Mouse (Mus musculus): ENCODE results near the gene Ppp1r27. TPM values are rescaled to one million over a fixed set of nuclear protein-coding genes. Genes with fewer than 3 reads are reported as not detected.

The Ppp1r27 gene
- polyA plus RNA-seq, 1 experiment: 0.51 TPM

DNA sequence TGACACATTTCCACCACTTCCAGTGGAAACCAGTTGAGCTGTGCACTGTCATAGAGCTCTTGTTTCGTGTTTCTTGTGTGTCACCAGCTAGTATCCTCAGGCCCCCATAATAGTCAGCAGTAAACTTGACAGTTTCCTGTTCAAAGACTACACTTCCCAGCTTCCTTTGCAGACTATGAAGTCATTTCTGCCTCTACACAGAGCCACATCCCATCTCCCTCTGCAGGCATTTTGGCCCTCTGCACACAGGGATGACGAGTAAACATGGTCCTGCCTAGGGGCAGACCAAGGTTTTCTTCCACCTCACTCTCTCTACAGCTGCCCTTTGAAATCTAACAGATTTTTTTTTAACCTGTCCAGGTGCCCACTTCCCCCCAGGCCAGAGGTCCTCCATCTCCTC, 3.5 kb downstream of the Ppp1r27 start:
- Histone ChIP-seq H3K36me3 (ENCODE audit: control insufficient read depth, insufficient read depth, low read length) (no peaks in the 10 kb centered on the region), H3K4me3 (ENCODE audit: low read depth, low read length) (no peak overlapping the region), H3K27ac (ENCODE audit: insufficient read depth, low read depth, low read length) (peak overlapping the region; percentile 10; the same call in 1 of the 2 replicates), H3K4me1 (ENCODE audit: control insufficient read depth, insufficient read depth, insufficient read length, low read length) (peaks cover 25% of the 10 kb centered on the region; the same call in 1 of the 2 replicates), H3K27me3 (ENCODE audit: control insufficient read depth, insufficient read depth, low read length) (no peaks in the 10 kb centered on the region)
- 47% methylated on average over 2 of the region's 2 CpGs for WGBS
- TF ChIP-seq POLR2A (IDR thresholded peaks at IDR 0.05; ENCODE audit: low read depth, low read length) (no peak), CTCF (IDR thresholded peaks at IDR 0.05; ENCODE audit: extremely low read depth, insufficient read length, insufficient replicate concordance, low read depth, low read length) (no peak)

- Histone ChIP-seq H3K4me3 (ENCODE audit: low read depth, low read length) (no peak overlapping the region), H3K4me1 (ENCODE audit: control insufficient read depth, insufficient read depth, insufficient read length, low read length) (peaks cover 25% of the 10 kb centered on the region; the same call in 1 of the 2 replicates), H3K27ac (ENCODE audit: insufficient read depth, low read depth, low read length) (no peak overlapping the region; the same call in 1 of the 2 replicates), H3K27me3 (ENCODE audit: control insufficient read depth, insufficient read depth, low read length) (no peaks in the 10 kb centered on the region), H3K36me3 (ENCODE audit: control insufficient read depth, insufficient read depth, low read length) (no peaks in the 10 kb centered on the region)
- no peak for TF ChIP-seq POLR2A (IDR thresholded peaks at IDR 0.05; ENCODE audit: low read depth, low read length)
- TF ChIP-seq CTCF (IDR thresholded peaks at IDR 0.05; ENCODE audit: extremely low read depth, insufficient read length, insufficient replicate concordance, low read depth, low read length): no peak
- 88% methylated on average over 3 of the region's 3 CpGs for WGBS
Observed at GRCm38 (mm10) chr11:120545964-120546363, 5.0 kb downstream of the Ppp1r27 start.

DNA sequence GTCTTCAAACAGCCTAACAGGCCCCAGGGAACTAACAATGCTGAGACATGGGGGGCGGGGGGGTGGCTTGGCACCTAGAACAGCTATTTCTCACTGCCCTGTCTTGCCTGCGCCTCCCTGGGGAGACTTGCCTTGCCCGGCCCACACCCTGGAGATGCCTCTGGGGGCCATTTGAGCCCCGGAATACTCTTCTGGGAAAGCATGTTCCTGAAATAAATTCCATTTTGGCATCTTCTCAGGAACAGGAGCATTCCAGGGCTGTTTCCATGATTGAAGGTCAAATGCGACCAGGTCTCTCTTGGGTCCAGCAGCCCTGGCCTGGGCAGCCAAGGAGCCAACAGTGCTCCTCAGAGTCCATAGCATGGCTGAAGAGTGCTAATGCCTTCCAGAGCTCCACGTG, 8.6 kb downstream of the Ppp1r27 start:
- Histone ChIP-seq H3K36me3 (ENCODE audit: control insufficient read depth, insufficient read depth, low read length) (no peaks in the 10 kb centered on the region), H3K27me3 (ENCODE audit: control insufficient read depth, insufficient read depth, low read length) (no peaks in the 10 kb centered on the region), H3K4me3 (ENCODE audit: low read depth, low read length) (no peak overlapping the region), H3K4me1 (ENCODE audit: control insufficient read depth, insufficient read depth, insufficient read length, low read length) (peaks cover 22% of the 10 kb centered on the region), H3K27ac (ENCODE audit: insufficient read depth, low read depth, low read length) (no peak overlapping the region)
- 91% methylated on average over 6 of the region's 6 CpGs for WGBS
- TF ChIP-seq CTCF (IDR thresholded peaks at IDR 0.05; ENCODE audit: extremely low read depth, insufficient read length, insufficient replicate concordance, low read depth, low read length) (no peak), POLR2A (IDR thresholded peaks at IDR 0.05; ENCODE audit: low read depth, low read length) (no peak)

DNA sequence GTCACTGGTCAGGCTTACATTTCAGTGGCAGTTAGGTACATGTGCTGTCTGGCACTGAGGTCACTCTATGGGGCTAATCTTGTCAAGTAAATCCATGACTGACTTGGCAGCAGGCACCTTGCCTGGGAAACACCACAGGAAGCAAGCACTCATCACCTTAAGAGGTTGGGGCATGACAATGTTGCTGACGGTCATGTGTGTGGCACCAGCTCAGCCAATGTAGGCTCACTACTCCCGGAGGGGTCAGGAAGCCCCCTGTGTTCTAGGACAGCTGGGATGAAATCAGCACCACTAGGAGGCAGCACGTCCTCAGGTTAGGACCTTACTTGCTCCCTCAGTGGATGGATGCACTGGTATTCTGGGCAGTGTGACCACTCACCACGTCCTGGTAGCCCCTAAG, 9.0 kb downstream of the Ppp1r27 start:
- Histone ChIP-seq H3K27me3 (ENCODE audit: control insufficient read depth, insufficient read depth, low read length) (no peaks in the 10 kb centered on the region), H3K4me3 (ENCODE audit: low read depth, low read length) (no peak overlapping the region), H3K4me1 (ENCODE audit: control insufficient read depth, insufficient read depth, insufficient read length, low read length) (peaks cover 19% of the 10 kb centered on the region), H3K36me3 (ENCODE audit: control insufficient read depth, insufficient read depth, low read length) (no peaks in the 10 kb centered on the region), H3K27ac (ENCODE audit: insufficient read depth, low read depth, low read length) (no peak overlapping the region)
- TF ChIP-seq CTCF (IDR thresholded peaks at IDR 0.05; ENCODE audit: extremely low read depth, insufficient read length, insufficient replicate concordance, low read depth, low read length): 0 out of 2 replicates have a peak, but pooled peaks have one; percentile 16
- no peak for TF ChIP-seq POLR2A (IDR thresholded peaks at IDR 0.05; ENCODE audit: low read depth, low read length)
- WGBS: 77% methylated on average over 4 of the region's 4 CpGs

GRCm38 (mm10) chr11:120539285-120540014, 11.5 kb downstream of the Ppp1r27 start:
- no peak for TF ChIP-seq CTCF (IDR thresholded peaks at IDR 0.05; ENCODE audit: extremely low read depth, insufficient read length, insufficient replicate concordance, low read depth, low read length)
- TF ChIP-seq POLR2A (IDR thresholded peaks at IDR 0.05; ENCODE audit: low read depth, low read length): no peak
- H3K27ac ChIP-seq (ENCODE audit: insufficient read depth, low read depth, low read length): no peak overlapping the region
- WGBS: 23% methylated on average over 10 of the region's 10 CpGs
- H3K4me3 ChIP-seq (ENCODE audit: low read depth, low read length): no peak overlapping the region
- H3K27me3 ChIP-seq (ENCODE audit: control insufficient read depth, insufficient read depth, low read length): no peaks in the 10 kb centered on the region
- no peaks in the 10 kb centered on the region for H3K36me3 ChIP-seq (ENCODE audit: control insufficient read depth, insufficient read depth, low read length)
- H3K4me1 ChIP-seq (ENCODE audit: control insufficient read depth, insufficient read depth, insufficient read length, low read length): peaks cover 10% of the 10 kb centered on the region

- H3K27ac ChIP-seq (ENCODE audit: insufficient read depth, low read depth, low read length): no peak overlapping the region
- H3K36me3 ChIP-seq (ENCODE audit: control insufficient read depth, insufficient read depth, low read length): no peaks in the 10 kb centered on the region
- no peaks in the 10 kb centered on the region for H3K27me3 ChIP-seq (ENCODE audit: control insufficient read depth, insufficient read depth, low read length)
- no peak overlapping the region for H3K4me3 ChIP-seq (ENCODE audit: low read depth, low read length)
- TF ChIP-seq CTCF (IDR thresholded peaks at IDR 0.05; ENCODE audit: extremely low read depth, insufficient read length, insufficient replicate concordance, low read depth, low read length) (no peak), POLR2A (IDR thresholded peaks at IDR 0.05; ENCODE audit: low read depth, low read length) (no peak)
- 47% methylated on average over 8 of the region's 8 CpGs for WGBS
- H3K4me1 ChIP-seq (ENCODE audit: control insufficient read depth, insufficient read depth, insufficient read length, low read length): peaks cover 10% of the 10 kb centered on the region
Observed at GRCm38 (mm10) chr11:120538955-120539284, 12.0 kb downstream of the Ppp1r27 start.

DNA sequence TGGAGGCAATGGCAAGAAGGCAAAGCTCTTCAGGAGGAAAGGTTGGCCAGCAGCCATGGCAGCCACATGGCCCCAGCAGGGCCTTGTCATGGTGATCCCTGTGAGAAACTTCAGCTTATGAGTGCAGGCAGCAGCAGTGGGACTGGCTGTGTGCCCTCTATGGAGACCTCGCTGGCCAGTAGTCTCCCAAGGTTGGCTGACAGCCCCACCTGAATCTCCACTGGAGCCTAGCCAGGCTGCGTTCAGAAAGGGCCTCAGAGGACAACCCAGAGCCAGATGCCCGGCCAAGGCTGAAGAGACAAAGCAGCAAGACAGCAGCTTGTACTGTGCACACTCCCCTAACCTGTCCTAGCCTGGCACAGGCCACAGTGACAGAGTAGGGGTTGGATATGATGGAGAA, 12.4 kb downstream of the Ppp1r27 start:
- Histone ChIP-seq H3K36me3 (ENCODE audit: control insufficient read depth, insufficient read depth, low read length) (no peaks in the 10 kb centered on the region), H3K27me3 (ENCODE audit: control insufficient read depth, insufficient read depth, low read length) (no peaks in the 10 kb centered on the region), H3K4me3 (ENCODE audit: low read depth, low read length) (no peak overlapping the region), H3K4me1 (ENCODE audit: control insufficient read depth, insufficient read depth, insufficient read length, low read length) (peaks cover 10% of the 10 kb centered on the region), H3K27ac (ENCODE audit: insufficient read depth, low read depth, low read length) (no peak overlapping the region)
- 20% methylated on average over 3 of the region's 3 CpGs for WGBS
- TF ChIP-seq POLR2A (IDR thresholded peaks at IDR 0.05; ENCODE audit: low read depth, low read length) (no peak), CTCF (IDR thresholded peaks at IDR 0.05; ENCODE audit: extremely low read depth, insufficient read length, insufficient replicate concordance, low read depth, low read length) (no peak)

All from small intestine, adult 2 months (tissue).